Mouse (Mus musculus) embryonic fibroblast, embryonic 13.5 days (primary cell): Measurements from ENCODE around the gene Anapc4.

Source experiments
- CTCF ChIP-seq: IDR thresholded peaks from 2 replicates; pipeline ENCODE4 v1.5.1; 2011; ENCODE audit warnings: mild to moderate bottlenecking, control low read depth, low read length, moderate library complexity, borderline replicate concordance; ENCODE audit not compliant: insufficient read depth
- POLR2A ChIP-seq: IDR thresholded peaks from 2 replicates; pipeline ENCODE4 v1.6.1; 2011; ENCODE audit warnings: low read depth, mild to moderate bottlenecking, control low read depth, low read length, moderate library complexity

GRCm38 (mm10) chr5:52866361-52867155, 32.7 kb downstream of the Anapc4 start:
- TF ChIP-seq CTCF: no peak
- no peak for TF ChIP-seq POLR2A
